Mouse (Mus musculus) stomach, postnatal 0 days (tissue): ENCODE data around the gene Calhm6. TPM values are rescaled to one million over a fixed set of nuclear protein-coding genes. Genes with fewer than 3 reads are reported as not detected.

Experiments used
- ATAC-seq: fragments of 200-750 bp; cut with Nextera tagmentation; 2 replicates; pipeline ENCODE4 v1.8.0; 2017; ENCODE audit not compliant: low FRiP score, low TSS enrichment
- DNase-seq: peaks from one replicate; pipeline ENCODE4 v3.0.0-alpha.2; 2016; ENCODE audit warnings: low spot score
- H3K27ac ChIP-seq: fragments of 300-500 bp; sonication (generic); replicated peaks from 2 replicates; pipeline ENCODE4 v1.5.1; 2014; ENCODE audit warnings: mild to moderate bottlenecking, control low read depth
- H3K27me3 ChIP-seq: fragments of 300-500 bp; sonication (generic); 2 replicates; pipeline ENCODE4 v1.6.1; 2014; ENCODE audit warnings: low read length; ENCODE audit not compliant: control insufficient read depth, insufficient read depth
- H3K36me3 ChIP-seq: fragments of 300-500 bp; sonication (generic); 2 replicates; pipeline ENCODE4 v1.6.1; 2014; ENCODE audit warnings: low read length, mixed read lengths; ENCODE audit not compliant: control insufficient read depth, insufficient read depth
- H3K4me1 ChIP-seq: fragments of 300-500 bp; sonication (generic); replicated peaks from 2 replicates; pipeline ENCODE4 v1.6.1; 2014; ENCODE audit warnings: antibody characterized with exemption; ENCODE audit not compliant: control insufficient read depth, insufficient read depth
- H3K4me2 ChIP-seq: fragments of 300-500 bp; sonication (generic); replicated peaks from 2 replicates; pipeline ENCODE4 v1.6.1; 2014; ENCODE audit warnings: low read depth, mild to moderate bottlenecking, control low read depth, moderate library complexity
- H3K4me3 ChIP-seq: fragments of 300-500 bp; sonication (generic); 2 replicates; pipeline ENCODE4 v1.5.1; 2014; ENCODE audit warnings: low read depth, low read length, control low read depth
- H3K9ac ChIP-seq: fragments of 300-500 bp; sonication (generic); 2 replicates; pipeline ENCODE4 v1.6.1; 2014; ENCODE audit warnings: mild to moderate bottlenecking, low read length, control low read depth, mixed read lengths
- H3K9me3 ChIP-seq: fragments of 300-500 bp; sonication (generic); 2 replicates; pipeline ENCODE4 v1.6.1; 2016; ENCODE audit warnings: low read length; ENCODE audit not compliant: control insufficient read depth
- CTCF ChIP-seq: IDR thresholded peaks from 2 replicates; pipeline ENCODE4 v1.5.1; 2016; ENCODE audit warnings: antibody characterized with exemption, low read depth, mild to moderate bottlenecking, moderate library complexity
- EP300 ChIP-seq: optimal IDR thresholded peaks from 2 replicates; pipeline ENCODE3; 2016; ENCODE audit warnings: antibody characterized with exemption
- WGBS: fragments of 180-500 bp; shearing (Covaris S2); extraction: QIAGEN DNeasy Blood & Tissue Kit; methylation state at CpG from one replicate; pipeline ENCODE4 v1.1.7; 2014; 5-methylcytosine and 5-hydroxymethylcytosine counted together
- polyA plus RNA-seq: library from polyadenylated mRNA; unstranded; fragments of >200 nt; fragmentation: Nextera tagmentation; extraction: Ambion mirVana; gene quantifications from 2 replicates; pipeline ENCODE4 v1.2.1, GENCODE M21; 2015

Calhm6 gene
- polyA plus RNA-seq, 1 experiment from 2014 or later: 0.74 TPM

GRCm38 (mm10) chr10:34095147-34095546 is 32.6 kb downstream of the Calhm6 start:
- ATAC-seq: no peak
- TF ChIP-seq CTCF (no peak), EP300 (no peak)
- H3K4me1 ChIP-seq: no peaks in the 10 kb centered on the region
- peak overlapping the region; percentile 52 for H3K4me2 ChIP-seq
- no peak overlapping the region for H3K4me3 ChIP-seq
- WGBS: 72% methylated on average over 2 of the region's 2 CpGs
- no peaks in the 10 kb centered on the region for H3K9me3 ChIP-seq
- H3K36me3 ChIP-seq: no peaks in the 10 kb centered on the region
- H3K9ac ChIP-seq: no peak overlapping the region
- H3K27me3 ChIP-seq: no peaks in the 10 kb centered on the region
- DNase-seq: no peak
- H3K27ac ChIP-seq: no peak overlapping the region

DNA sequence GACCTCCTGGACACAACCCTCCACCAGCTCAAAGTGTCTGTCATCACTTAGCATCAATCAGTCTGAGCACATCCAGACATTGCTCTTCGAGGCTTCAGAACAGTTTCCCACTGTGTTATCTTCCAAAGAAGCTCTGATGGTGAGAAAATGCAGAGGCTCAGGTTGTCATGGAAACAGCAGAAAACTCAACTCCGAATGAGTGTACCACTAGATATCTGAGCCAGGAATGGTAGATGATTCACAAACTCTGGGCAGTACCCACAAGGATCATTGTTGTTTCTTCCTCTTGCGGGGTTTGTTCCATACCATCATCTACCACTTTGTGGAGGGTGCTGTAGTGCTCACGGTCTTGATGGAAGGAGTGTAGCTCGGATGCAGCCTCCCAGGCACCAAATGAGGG is 35.9 kb downstream of the Calhm6 start:
- WGBS: 64% methylated on average over 5 of the region's 5 CpGs
- no peak for TF ChIP-seq EP300
- no peak for TF ChIP-seq CTCF
- Histone ChIP-seq H3K4me2 (no peak overlapping the region), H3K36me3 (no peaks in the 10 kb centered on the region), H3K4me1 (no peaks in the 10 kb centered on the region), H3K27me3 (no peaks in the 10 kb centered on the region), H3K4me3 (no peak overlapping the region), H3K9ac (no peak overlapping the region), H3K27ac (no peak overlapping the region), H3K9me3 (no peaks in the 10 kb centered on the region)
- no peak for ATAC-seq
- no peak for DNase-seq

GRCm38 (mm10) chr10:34090481-34090880 is 37.3 kb downstream of the Calhm6 start:
- Histone ChIP-seq H3K9me3 (no peaks in the 10 kb centered on the region), H3K27me3 (no peaks in the 10 kb centered on the region), H3K9ac (no peak overlapping the region), H3K36me3 (no peaks in the 10 kb centered on the region), H3K4me2 (no peak overlapping the region), H3K27ac (no peak overlapping the region), H3K4me1 (no peaks in the 10 kb centered on the region), H3K4me3 (no peak overlapping the region)
- no peak for TF ChIP-seq EP300
- TF ChIP-seq CTCF: no peak
- DNase-seq (no peak), ATAC-seq (no peak)
- 56% methylated on average over 1 of the region's 1 CpGs for WGBS

DNA sequence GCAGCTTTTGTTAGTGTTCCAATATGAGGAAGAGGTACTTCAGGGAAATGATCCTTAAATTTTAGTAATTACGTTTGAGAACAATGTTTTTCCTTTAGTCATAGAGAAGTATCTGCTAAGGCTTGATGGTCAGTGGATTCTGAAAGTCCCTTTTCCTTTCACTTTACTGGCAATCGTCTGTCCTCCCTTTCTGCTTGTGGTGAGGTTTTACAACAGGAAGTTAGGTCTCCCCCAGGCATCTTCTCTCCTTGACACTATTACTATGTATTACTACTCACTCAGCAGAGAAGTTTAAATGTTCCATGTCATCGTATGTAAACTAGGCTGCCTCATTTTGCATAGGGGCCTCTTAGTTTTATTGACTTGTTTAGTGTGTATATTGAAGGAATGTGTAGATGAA is 38.3 kb downstream of the Calhm6 start:
- Histone ChIP-seq H3K27me3 (no peaks in the 10 kb centered on the region), H3K36me3 (no peaks in the 10 kb centered on the region), H3K4me1 (no peaks in the 10 kb centered on the region), H3K4me3 (no peak overlapping the region), H3K27ac (no peak overlapping the region), H3K4me2 (no peak overlapping the region), H3K9me3 (no peaks in the 10 kb centered on the region), H3K9ac (no peak overlapping the region)
- ATAC-seq (no peak), DNase-seq (no peak)
- 69% methylated on average over 3 of the region's 3 CpGs for WGBS
- TF ChIP-seq CTCF (no peak), EP300 (no peak)

DNA sequence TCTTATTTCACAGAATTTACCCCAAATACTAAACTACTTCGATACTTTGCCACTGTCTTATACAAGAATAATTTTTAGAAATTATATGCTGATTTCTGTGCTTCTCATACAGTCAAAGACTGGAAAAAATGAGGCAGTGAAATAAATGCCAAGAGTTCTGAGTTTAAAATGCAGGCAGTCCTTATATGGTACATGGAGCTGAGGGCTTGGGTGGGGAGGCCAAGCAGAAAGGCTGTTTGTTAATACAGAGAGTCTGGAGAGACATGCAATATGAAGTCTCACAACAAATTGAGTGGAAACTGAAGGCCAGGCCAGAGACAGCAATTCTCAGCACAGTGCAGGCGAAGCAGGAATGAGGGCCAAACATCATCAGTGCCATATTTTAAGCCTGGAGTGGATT is 39.3 kb downstream of the Calhm6 start:
- no peaks in the 10 kb centered on the region for H3K4me1 ChIP-seq
- TF ChIP-seq EP300 (no peak), CTCF (no peak)
- no peaks in the 10 kb centered on the region for H3K36me3 ChIP-seq
- H3K4me3 ChIP-seq: no peak overlapping the region
- no peaks in the 10 kb centered on the region for H3K9me3 ChIP-seq
- no peak overlapping the region for H3K4me2 ChIP-seq
- H3K27ac ChIP-seq: no peak overlapping the region; the same call in 1 of the 2 replicates
- H3K27me3 ChIP-seq: no peaks in the 10 kb centered on the region
- no peak for ATAC-seq
- DNase-seq: no peak
- 56% methylated on average over 2 of the region's 2 CpGs for WGBS
- H3K9ac ChIP-seq: no peak overlapping the region

- DNase-seq: no peak
- Histone ChIP-seq H3K36me3 (no peaks in the 10 kb centered on the region), H3K4me1 (no peaks in the 10 kb centered on the region), H3K27me3 (no peaks in the 10 kb centered on the region), H3K4me3 (no peak overlapping the region), H3K9ac (no peak overlapping the region), H3K27ac (no peak overlapping the region), H3K4me2 (no peak overlapping the region), H3K9me3 (no peaks in the 10 kb centered on the region)
- TF ChIP-seq CTCF: no peak
- no peak for TF ChIP-seq EP300
- WGBS: 62% methylated on average over 1 of the region's 1 CpGs
- ATAC-seq: no peak
Measured at GRCm38 (mm10) chr10:34086514-34086913, 41.3 kb downstream of the Calhm6 start.

Other genes with a start within 250 kb of the Calhm6 start
- 0.12 TPM in 1 of 2 replicates, not detected in the other for gene Rsph4a, start 222.9 kb downstream of the Calhm6 start, polyA plus RNA-seq
- gene Zup1, start 176.7 kb downstream of the Calhm6 start, polyA plus RNA-seq: 8.6 and 8.8 TPM in 2 replicates
- 104 and 109 TPM in 2 replicates for gene Rwdd1, start 108.4 kb downstream of the Calhm6 start, polyA plus RNA-seq
- not detected in 2 replicates for gene Trappc3l, start 90.4 kb downstream of the Calhm6 start, polyA plus RNA-seq
- not detected in 2 replicates for gene Calhm4, start 83.7 kb downstream of the Calhm6 start, polyA plus RNA-seq
- 2.4 and 2.5 TPM in 2 replicates for gene Calhm5, start 31.5 kb downstream of the Calhm6 start, polyA plus RNA-seq
- gene Dse, start 79.7 kb upstream of the Calhm6 start, polyA plus RNA-seq: 7.5 and 8.3 TPM in 2 replicates
- 46.7 and 49.1 TPM in 2 replicates for gene Tspyl1, start 154.2 kb upstream of the Calhm6 start, polyA plus RNA-seq
- 11.9 and 12.8 TPM in 2 replicates for gene Tspyl4, start 169.5 kb upstream of the Calhm6 start, polyA plus RNA-seq